Mouse (Mus musculus): ENCODE results near the gene Hoxc6. TPM values are rescaled to one million over a fixed set of nuclear protein-coding genes. Genes with fewer than 3 reads are reported as not detected.

Hoxc6 gene
- polyA plus RNA-seq (2015; fragmentation: Nextera tagmentation; extraction: Ambion mirVana): 0.09 TPM in 1 of 2 replicates, not detected in the other

DNA sequence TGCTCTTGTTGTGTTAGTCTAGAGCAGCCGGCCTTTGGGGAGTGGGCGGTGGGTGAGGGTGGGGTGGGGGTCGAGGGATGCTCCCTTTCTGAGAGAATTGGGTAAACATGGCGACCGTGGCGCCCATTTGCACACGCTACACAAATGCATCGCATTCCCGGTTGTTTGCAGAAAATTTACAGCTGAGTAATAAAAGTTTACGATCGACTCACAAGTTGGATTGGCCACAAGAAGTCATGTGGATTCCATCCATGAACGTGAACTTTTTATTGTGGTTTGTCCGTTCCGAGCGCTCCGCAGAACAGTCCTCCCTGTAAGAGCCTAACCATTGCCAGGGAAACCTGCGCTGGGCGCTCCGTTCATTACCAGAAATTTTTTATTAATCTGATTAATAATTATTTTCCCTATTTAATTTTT lies at the start of gene Hoxc6:
Gene Hoxc6 (plus strand): TSS at position 319 of the 417 bp plus-strand sequence.
- peak within 1 kb of the TSS; percentile 40 for H3K4me3 ChIP-seq (replicated peaks)
- no peak within 1 kb of the TSS for H3K9ac ChIP-seq
- no peak for ATAC-seq (ENCODE audit: insufficient read depth)
- peak within 1 kb of the TSS; percentile 57 for H3K4me2 ChIP-seq
- H3K4me1 ChIP-seq (replicated peaks): peaks cover 5% of the 10 kb centered on the region
- no peak within 1 kb of the TSS for H3K27ac ChIP-seq (replicated peaks)
- 2% methylated on average over 19 of the region's 19 CpGs for WGBS (ENCODE audit: insufficient replicate concordance)
- H3K9me3 ChIP-seq (replicated peaks): no peaks in the 10 kb centered on the region
- peaks cover 99% of the 10 kb centered on the region for H3K27me3 ChIP-seq
- no peaks in the 10 kb centered on the region for H3K36me3 ChIP-seq (replicated peaks)

DNA sequence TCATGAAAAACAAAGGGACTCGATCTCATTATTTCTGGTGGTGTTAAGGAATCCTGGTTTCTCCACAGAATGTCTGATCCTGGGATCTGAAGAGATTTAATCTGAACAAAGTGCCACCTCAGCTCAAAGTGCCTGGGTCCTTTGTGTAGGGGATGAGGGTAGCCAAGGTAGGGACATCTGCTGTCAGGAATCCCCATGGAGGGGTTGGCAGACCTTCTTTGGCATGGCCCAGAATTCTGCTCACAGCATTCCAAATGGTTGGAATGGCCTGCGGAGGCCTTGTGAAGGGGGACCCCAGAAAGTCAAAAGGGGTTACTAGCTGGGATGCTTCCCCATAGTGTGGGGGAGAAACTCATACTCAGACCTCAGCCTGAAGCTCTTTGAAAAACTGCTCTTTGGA lies 49.2 kb upstream of the Hoxc6 start:
- Histone ChIP-seq H3K9me3 (replicated peaks) (no peaks in the 10 kb centered on the region), H3K4me3 (replicated peaks) (no peak overlapping the region), H3K4me1 (replicated peaks) (no peaks in the 10 kb centered on the region), H3K27me3 (peaks cover 100% of the 10 kb centered on the region), H3K36me3 (replicated peaks) (no peaks in the 10 kb centered on the region), H3K27ac (replicated peaks) (no peak overlapping the region), H3K4me2 (no peak overlapping the region), H3K9ac (no peak overlapping the region)
- WGBS (ENCODE audit: insufficient replicate concordance): 8% methylated on average over 2 of the region's 2 CpGs
- ATAC-seq (ENCODE audit: insufficient read depth): no peak

DNA sequence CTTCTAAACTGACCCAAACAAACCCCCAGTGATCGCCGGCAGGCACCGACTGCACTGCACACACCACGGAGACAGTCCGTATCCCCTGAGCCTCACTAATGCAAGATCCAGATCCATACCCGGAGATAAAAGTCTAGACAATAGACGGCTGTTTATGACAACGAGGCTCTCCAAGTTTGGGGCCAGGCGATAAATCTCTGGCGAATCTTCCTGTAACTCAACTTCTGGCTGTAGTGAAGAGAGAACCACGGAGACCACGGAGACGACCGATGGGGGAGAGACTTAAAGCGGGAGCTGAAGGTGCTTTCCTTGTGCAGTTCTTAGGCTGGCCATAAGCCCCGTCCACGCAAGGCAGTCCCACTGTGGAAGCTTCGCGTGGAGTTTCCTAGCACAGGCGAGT lies 48.4 kb upstream of the Hoxc6 start:
- H3K9me3 ChIP-seq (replicated peaks): no peaks in the 10 kb centered on the region
- H3K9ac ChIP-seq: no peak overlapping the region
- ATAC-seq (ENCODE audit: insufficient read depth): no peak
- 1% methylated on average over 20 of the region's 20 CpGs for WGBS (ENCODE audit: insufficient replicate concordance)
- no peak overlapping the region for H3K27ac ChIP-seq (replicated peaks)
- H3K4me3 ChIP-seq (replicated peaks): no peak overlapping the region
- H3K36me3 ChIP-seq (replicated peaks): no peaks in the 10 kb centered on the region
- H3K4me2 ChIP-seq: no peak overlapping the region
- no peaks in the 10 kb centered on the region for H3K4me1 ChIP-seq (replicated peaks)
- H3K27me3 ChIP-seq: peaks cover 100% of the 10 kb centered on the region

DNA sequence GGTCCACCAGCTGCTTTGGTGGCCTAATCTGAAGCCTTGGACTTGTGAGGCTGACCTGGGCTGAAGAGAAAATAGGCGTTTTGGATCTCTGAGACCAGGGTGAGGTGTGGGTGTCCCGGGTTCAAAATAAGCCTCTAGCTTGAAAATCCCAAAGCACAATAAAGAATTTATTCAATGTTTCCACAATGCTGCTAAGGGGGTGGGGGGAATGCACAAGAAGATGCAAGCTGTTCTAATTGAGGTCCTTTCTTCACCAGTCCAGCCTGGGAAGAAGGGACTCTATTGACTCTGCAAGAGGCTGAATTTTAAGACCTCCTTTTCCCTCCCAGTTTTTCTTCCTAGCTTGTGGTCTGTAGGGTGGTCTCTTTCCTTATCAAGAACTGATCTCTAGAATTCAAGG lies 47.2 kb upstream of the Hoxc6 start:
- no peak overlapping the region for H3K27ac ChIP-seq (replicated peaks)
- no peak overlapping the region for H3K4me2 ChIP-seq
- no peaks in the 10 kb centered on the region for H3K4me1 ChIP-seq (replicated peaks)
- no peaks in the 10 kb centered on the region for H3K9me3 ChIP-seq (replicated peaks)
- H3K36me3 ChIP-seq (replicated peaks): no peaks in the 10 kb centered on the region
- H3K27me3 ChIP-seq: peaks cover 100% of the 10 kb centered on the region
- no peak overlapping the region for H3K9ac ChIP-seq
- 6% methylated on average over 2 of the region's 2 CpGs for WGBS (ENCODE audit: insufficient replicate concordance)
- H3K4me3 ChIP-seq (replicated peaks): no peak overlapping the region
- ATAC-seq (ENCODE audit: insufficient read depth): no peak

DNA sequence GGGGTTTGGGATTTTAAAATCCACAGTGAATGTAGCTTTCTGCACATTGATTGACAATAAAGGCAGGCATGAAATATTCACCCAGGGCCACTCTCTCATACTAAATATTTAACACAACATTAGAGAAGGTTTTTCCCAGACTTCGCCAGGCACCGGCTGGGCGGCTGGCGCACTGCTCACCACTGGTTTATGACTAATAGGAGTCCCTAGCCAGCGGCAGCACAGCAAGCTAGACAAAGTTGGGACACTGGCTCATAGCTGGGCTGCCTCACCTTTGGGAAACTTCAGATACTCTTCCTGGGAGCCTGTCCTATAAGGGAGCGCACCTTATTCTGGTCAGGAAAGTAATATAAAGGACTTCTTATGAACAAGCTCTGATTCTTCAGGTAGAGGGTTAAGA lies 44.5 kb upstream of the Hoxc6 start:
- no peak for ATAC-seq (ENCODE audit: insufficient read depth)
- H3K27me3 ChIP-seq: peaks cover 100% of the 10 kb centered on the region
- no peak overlapping the region for H3K27ac ChIP-seq (replicated peaks)
- no peak overlapping the region for H3K9ac ChIP-seq
- no peak overlapping the region for H3K4me3 ChIP-seq (replicated peaks)
- H3K36me3 ChIP-seq (replicated peaks): no peaks in the 10 kb centered on the region
- no peak overlapping the region for H3K4me2 ChIP-seq
- no peaks in the 10 kb centered on the region for H3K4me1 ChIP-seq (replicated peaks)
- 4% methylated on average over 6 of the region's 6 CpGs for WGBS (ENCODE audit: insufficient replicate concordance)
- H3K9me3 ChIP-seq (replicated peaks): no peaks in the 10 kb centered on the region

DNA sequence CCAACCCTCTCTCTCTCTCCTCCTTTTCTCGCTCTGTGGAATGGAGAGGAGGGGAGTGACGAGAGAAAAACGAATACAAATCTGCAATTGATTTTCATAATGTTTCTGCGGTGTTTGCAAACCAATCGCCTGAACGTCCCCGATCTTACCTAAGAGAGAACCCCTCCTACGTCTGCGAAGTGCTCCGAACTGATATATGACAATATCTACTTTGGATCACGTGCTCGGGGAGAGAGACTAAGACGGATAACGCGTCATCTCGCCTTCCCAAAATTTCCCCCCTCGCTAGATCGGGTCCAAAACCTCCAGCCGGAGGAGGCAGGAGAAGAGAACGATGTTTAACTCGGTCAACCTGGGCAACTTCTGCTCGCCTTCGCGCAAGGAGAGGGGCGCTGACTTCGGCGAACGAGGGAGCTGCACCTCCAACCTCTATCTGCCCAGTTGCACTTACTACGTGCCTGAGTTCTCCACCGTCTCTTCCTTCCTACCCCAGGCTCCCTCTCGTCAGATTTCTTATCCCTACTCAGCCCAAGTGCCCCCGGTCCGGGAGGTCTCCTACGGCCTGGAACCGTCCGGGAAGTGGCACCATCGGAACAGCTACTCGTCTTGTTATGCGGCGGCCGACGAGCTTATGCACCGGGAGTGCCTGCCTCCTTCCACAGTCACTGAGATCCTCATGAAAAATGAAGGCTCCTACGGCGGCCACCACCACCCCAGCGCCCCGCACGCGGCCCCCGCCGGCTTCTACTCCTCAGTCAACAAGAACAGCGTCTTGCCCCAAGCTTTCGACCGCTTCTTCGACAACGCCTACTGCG lies 43.7 kb upstream of the Hoxc6 start, which contains the start of gene Hoxc11:
Gene Hoxc11 (plus strand): TSS at position 236 of the 815 bp plus-strand sequence.
- no peaks in the 10 kb centered on the region for H3K36me3 ChIP-seq (replicated peaks)
- no peaks in the 10 kb centered on the region for H3K9me3 ChIP-seq (replicated peaks)
- no peak within 1 kb of the TSS for H3K4me3 ChIP-seq (replicated peaks)
- no peak for ATAC-seq (ENCODE audit: insufficient read depth)
- no peak within 1 kb of the TSS for H3K27ac ChIP-seq (replicated peaks)
- H3K9ac ChIP-seq: no peak within 1 kb of the TSS
- H3K4me1 ChIP-seq (replicated peaks): no peaks in the 10 kb centered on the region
- 2% methylated on average over 56 of the region's 57 CpGs for WGBS (ENCODE audit: insufficient replicate concordance)
- peaks cover 99% of the 10 kb centered on the region for H3K27me3 ChIP-seq
- no peak within 1 kb of the TSS for H3K4me2 ChIP-seq

DNA sequence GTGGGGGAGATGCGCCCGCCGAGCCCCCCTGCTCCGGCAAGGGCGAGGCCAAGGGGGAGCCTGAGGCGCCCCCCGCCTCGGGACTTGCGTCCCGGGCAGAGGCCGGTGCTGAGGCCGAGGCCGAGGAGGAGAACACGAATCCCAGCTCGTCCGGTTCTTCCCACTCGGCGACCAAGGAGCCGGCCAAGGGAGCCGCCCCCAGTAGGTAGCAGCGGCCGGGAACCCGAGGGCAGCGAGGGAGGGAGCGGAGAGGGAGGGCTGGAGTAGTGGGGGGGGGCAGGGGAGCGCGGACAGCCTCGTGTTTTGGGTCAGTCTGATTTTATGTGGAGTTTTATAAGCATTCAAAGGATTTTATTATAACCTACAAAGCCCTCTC lies 43.1 kb upstream of the Hoxc6 start:
- Histone ChIP-seq H3K27me3 (peaks cover 99% of the 10 kb centered on the region), H3K36me3 (replicated peaks) (no peaks in the 10 kb centered on the region), H3K4me1 (replicated peaks) (no peaks in the 10 kb centered on the region), H3K27ac (replicated peaks) (no peak overlapping the region), H3K4me2 (no peak overlapping the region), H3K9ac (no peak overlapping the region), H3K9me3 (replicated peaks) (no peaks in the 10 kb centered on the region), H3K4me3 (replicated peaks) (no peak overlapping the region)
- no peak for ATAC-seq (ENCODE audit: insufficient read depth)
- WGBS (ENCODE audit: insufficient replicate concordance): under 1% methylated on average over 26 of the region's 28 CpGs

DNA sequence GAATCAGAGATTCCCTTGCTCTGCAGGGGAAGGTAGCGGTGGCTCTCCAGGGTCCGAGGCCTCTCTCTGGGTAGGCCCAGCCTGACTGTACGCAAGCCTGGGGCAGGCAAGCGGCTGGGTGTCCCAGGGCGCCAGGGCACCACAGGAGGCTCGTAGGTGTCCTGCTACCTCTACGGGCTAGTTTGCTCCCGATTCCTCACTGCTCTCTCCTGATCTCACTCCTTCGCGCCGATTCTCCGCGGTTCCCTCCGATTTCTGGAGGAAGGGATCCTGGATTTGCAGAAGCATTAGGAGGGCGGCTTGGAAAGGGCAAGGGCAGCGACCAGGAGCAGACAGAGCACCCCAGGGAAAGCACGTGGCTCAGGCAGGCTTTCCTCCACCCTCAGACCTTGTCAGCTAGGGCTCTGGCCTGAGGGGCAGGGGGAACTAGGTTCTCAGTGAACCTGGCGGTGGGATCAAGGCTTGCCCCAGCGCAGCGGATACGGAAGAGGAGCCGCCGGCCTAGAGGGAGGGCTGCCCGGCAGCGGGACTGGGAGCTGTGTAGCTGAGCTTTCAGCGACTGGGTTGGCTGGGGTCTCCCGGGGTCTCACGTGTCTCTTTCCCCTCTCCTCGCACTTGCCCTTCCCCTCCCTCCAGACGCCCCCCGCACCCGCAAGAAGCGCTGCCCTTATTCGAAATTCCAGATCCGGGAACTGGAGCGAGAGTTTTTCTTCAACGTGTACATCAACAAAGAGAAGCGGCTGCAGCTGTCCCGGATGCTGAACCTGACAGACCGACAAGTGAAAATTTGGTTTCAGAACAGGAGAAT lies 42.0 kb upstream of the Hoxc6 start:
- no peaks in the 10 kb centered on the region for H3K4me1 ChIP-seq (replicated peaks)
- H3K36me3 ChIP-seq (replicated peaks): no peaks in the 10 kb centered on the region
- WGBS (ENCODE audit: insufficient replicate concordance): under 1% methylated on average over 39 of the region's 40 CpGs
- peaks cover 99% of the 10 kb centered on the region for H3K27me3 ChIP-seq
- ATAC-seq (ENCODE audit: insufficient read depth): no peak
- no peaks in the 10 kb centered on the region for H3K9me3 ChIP-seq (replicated peaks)
- no peak overlapping the region for H3K4me2 ChIP-seq
- no peak overlapping the region for H3K27ac ChIP-seq (replicated peaks)
- no peak overlapping the region for H3K9ac ChIP-seq
- H3K4me3 ChIP-seq (replicated peaks): no peak overlapping the region

DNA sequence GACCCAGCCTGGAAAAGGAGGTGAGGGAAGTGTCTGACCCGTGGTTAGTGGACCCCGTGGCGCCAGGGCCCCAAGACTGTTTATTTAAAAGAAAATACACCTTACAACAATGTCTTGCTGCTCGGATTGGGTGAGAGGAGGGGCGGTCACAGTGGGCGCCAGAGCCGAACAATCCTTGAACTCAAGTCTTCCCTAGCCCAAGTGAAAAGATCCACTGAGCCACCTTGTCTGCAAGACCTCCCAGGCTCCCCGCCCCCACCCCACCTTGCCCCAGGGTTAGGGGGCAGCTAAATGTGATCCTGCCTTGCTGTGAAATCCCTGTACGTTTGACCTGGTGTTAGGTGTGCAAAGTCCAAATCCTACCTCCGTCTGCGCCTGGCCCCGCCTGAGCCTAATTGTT lies 41.2 kb upstream of the Hoxc6 start:
- no peaks in the 10 kb centered on the region for H3K4me1 ChIP-seq (replicated peaks)
- no peaks in the 10 kb centered on the region for H3K9me3 ChIP-seq (replicated peaks)
- H3K36me3 ChIP-seq (replicated peaks): no peaks in the 10 kb centered on the region
- no peak overlapping the region for H3K9ac ChIP-seq
- H3K27ac ChIP-seq (replicated peaks): no peak overlapping the region
- no peak overlapping the region for H3K4me3 ChIP-seq (replicated peaks)
- no peak for ATAC-seq (ENCODE audit: insufficient read depth)
- under 1% methylated on average over 12 of the region's 12 CpGs for WGBS (ENCODE audit: insufficient replicate concordance)
- H3K4me2 ChIP-seq: no peak overlapping the region
- peaks cover 99% of the 10 kb centered on the region for H3K27me3 ChIP-seq

DNA sequence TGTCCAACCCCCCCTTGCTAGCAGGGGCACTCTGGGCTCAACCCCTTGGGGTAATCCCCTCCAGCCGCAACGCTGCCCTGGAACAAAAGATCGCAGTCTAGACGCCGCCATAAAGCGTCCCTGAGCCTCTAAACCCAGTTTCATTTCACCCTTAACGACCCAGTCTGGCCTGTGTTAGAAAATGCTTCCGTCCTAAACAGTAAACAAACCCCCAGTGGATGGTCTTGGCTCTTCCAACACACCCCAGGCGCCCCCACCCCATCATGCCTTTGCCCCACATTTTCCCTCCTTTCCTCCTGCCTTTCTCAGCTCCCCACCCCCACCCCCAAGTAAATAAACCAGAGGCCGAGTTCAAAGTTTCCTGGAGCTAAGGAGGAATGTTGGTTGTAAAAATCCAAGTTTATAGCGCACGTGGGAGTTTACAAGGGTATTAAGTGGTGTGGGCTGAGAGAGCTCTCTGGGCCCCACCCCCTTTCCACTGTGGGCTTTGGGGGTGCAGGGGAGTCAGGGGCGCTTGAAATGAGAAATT lies 38.3 kb upstream of the Hoxc6 start:
- no peaks in the 10 kb centered on the region for H3K4me1 ChIP-seq (replicated peaks)
- H3K9ac ChIP-seq: no peak overlapping the region
- under 1% methylated on average over 13 of the region's 13 CpGs for WGBS (ENCODE audit: insufficient replicate concordance)
- H3K27me3 ChIP-seq: peaks cover 98% of the 10 kb centered on the region
- H3K4me2 ChIP-seq: no peak overlapping the region
- H3K36me3 ChIP-seq (replicated peaks): no peaks in the 10 kb centered on the region
- H3K27ac ChIP-seq (replicated peaks): no peak overlapping the region
- H3K4me3 ChIP-seq (replicated peaks): no peak overlapping the region
- no peaks in the 10 kb centered on the region for H3K9me3 ChIP-seq (replicated peaks)
- ATAC-seq (ENCODE audit: insufficient read depth): no peak

DNA sequence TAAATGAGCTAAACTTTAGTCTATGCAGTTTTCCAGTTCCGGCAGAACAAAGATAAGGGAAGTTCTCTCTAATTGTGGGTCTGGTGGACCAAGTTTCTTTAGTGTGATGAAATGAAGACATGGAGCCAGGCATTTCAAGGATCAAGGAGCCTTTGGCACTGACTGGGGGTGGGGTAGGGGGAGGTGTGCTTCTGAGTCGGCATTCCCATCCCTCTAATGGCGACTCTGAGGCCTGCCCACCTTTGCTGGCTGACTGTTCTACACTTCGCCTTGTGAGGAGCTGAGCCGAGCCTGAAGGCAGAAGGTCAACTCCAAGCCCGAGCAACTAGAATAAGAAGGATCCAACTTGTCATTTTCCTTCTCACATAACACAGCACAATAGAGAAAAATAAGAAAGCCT lies 36.3 kb upstream of the Hoxc6 start:
- Histone ChIP-seq H3K9ac (no peak overlapping the region), H3K27me3 (peaks cover 98% of the 10 kb centered on the region), H3K4me3 (replicated peaks) (no peak overlapping the region), H3K4me2 (no peak overlapping the region), H3K27ac (replicated peaks) (no peak overlapping the region), H3K36me3 (replicated peaks) (no peaks in the 10 kb centered on the region), H3K4me1 (replicated peaks) (no peaks in the 10 kb centered on the region; the same call in 1 of the 2 replicates), H3K9me3 (replicated peaks) (no peaks in the 10 kb centered on the region)
- under 1% methylated on average over 6 of the region's 6 CpGs for WGBS (ENCODE audit: insufficient replicate concordance)
- no peak for ATAC-seq (ENCODE audit: insufficient read depth)

All from liver, embryonic 15.5 days (tissue).